Mouse (Mus musculus): ENCODE data around the gene Cryaa. TPM values are rescaled to one million over a fixed set of nuclear protein-coding genes. Genes with fewer than 3 reads are reported as not detected.
A peak's percentile ranks its signal among the peaks of the same experiment; 100 is the strongest.

Cryaa gene
- total RNA-seq (2017), result not detected in 3 replicates

DNA sequence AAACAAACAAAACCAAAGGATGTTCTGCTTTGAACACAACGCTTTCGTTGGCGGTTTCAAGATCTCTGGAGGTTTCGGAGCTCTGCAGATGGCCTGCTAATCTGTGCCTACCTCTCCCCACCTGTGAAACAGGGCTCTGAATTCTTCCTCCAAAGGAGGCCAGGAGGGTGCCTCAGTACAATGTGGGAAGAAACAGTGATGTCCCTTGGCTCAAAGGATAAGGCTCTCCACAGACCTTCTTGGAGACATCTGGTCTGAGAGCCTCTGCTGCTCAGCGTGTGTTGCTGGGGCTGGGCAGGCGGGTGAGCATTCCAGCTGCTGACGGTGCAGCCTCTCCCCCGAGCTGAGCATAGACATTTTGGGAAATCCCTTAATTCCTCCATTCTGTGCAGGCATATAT lies at the start of gene Cryaa:
Cryaa (plus strand) TSS at position 301 of the 400 bp plus-strand sequence.
- no peak for ATAC-seq (replicated peaks; ENCODE audit: insufficient number of reproducible peaks, low FRiP score, low TSS enrichment, poor library complexity, severe bottlenecking)

GRCm38 (mm10) chr17:31627961-31628360 lies 49.6 kb upstream of the Cryaa start:
- ATAC-seq (replicated peaks; ENCODE audit: insufficient number of reproducible peaks, low FRiP score, low TSS enrichment, poor library complexity, severe bottlenecking), result no peak

DNA sequence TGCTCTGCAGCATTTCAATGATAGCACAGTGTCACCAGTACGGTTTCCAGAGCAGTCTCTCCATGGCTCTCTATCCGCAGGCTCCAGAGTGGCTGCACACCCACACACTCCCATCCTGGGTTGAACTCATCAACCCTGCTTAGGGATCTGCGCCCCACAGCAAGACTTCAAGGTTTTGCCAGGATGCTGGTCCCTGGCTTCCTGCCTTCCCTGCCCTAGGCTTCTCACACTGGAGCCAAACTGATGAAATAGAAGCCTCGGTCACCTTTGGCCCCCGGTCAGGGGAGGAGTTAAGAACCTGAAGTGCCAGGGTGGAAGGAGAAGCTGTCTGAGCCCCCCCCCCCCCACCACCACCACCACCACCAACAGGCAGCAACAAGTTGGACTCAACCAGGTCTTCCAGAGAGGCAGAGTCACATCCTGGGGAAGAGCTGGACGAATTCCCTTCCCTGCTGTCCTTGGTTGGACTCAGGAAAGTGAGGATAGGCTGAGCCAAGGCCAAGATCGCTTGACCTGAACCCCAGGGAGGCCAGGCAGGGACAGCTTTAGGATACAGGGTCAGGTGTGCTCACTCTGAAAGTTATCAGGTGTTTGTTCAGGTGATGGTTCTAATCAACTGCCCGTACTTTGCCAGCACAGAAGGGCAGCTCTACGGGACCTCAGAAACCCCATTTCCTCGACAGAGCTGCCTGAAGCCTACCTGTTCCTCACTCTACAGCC lies 46.4 kb upstream of the Cryaa start:
- ATAC-seq (replicated peaks; ENCODE audit: insufficient number of reproducible peaks, low FRiP score, low TSS enrichment, poor library complexity, severe bottlenecking), result no peak

GRCm38 (mm10) chr17:31633007-31633406 lies 44.6 kb upstream of the Cryaa start:
- no peak for ATAC-seq (replicated peaks; ENCODE audit: insufficient number of reproducible peaks, low FRiP score, low TSS enrichment, poor library complexity, severe bottlenecking)

DNA sequence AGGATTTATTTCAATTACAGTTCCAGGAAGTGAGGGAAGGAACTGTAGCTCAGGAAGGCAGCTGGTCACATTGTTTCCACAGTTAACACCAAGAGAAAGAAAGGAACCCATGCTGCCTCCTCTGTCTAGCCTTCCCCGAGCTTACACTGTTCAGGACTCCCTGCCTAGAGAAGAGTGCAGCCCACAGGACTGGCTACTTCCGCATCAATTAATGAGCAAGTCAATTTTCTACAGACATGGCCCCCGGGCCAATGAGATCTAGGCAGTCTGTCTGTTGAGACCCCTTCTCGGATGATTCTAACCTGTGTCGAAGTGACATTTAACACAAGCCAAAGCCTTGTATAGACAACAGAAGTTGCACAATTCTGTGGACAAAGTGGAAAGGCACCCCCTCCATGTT lies 42.7 kb upstream of the Cryaa start:
- no peak for ATAC-seq (replicated peaks; ENCODE audit: insufficient number of reproducible peaks, low FRiP score, low TSS enrichment, poor library complexity, severe bottlenecking)

DNA sequence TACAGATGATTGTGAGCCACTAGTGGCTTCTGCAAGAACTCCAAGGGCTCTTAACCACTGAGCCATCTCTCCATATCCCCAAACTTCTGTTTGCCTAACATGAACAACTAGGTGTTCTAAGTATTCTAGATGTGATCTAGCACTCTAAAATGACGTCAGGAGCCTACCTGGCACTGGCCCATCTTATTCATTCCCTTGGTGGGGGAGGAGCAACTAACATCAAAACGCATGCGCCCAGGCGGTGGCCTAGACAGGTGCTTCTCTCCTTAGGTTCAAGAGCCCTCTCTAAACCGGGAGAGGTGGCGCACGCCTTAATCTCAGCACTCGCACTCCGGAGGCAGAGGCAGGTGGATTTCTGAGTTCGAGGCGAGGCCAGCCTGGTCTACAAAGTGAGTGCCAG lies 41.8 kb upstream of the Cryaa start:
- ATAC-seq (replicated peaks; ENCODE audit: insufficient number of reproducible peaks, low FRiP score, low TSS enrichment, poor library complexity, severe bottlenecking), result no peak

DNA sequence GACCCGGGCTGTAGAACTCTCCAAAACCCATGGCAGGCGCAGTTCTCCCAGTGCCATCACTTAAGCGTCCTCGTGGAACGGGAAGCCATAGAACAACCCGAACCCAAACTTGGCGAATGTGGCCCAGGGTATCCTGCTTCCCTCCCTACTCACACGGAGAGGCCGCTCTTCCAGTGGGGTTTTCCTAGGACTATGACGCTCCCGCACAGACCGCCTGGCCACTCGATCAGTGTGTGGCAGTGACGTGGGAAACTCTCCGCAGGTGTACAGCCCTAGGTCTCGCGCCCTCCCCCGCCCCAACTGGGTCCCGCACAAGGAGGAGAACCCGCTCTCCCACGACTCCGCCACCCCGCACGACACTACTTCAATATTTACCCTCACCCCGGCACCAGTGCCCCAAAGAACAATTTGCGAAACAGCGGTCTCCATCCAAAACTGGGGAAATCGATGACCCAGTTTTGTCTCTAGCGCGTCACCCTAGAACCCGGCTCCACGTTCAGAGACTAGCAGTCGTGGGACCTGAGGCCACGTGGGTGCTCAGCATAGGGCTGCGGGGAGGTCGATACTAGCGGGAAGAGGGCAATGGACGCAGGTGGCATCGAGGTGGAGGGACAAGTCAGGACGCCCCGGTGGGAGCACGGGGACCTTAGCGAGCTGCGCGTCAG lies 41.2 kb upstream of the Cryaa start:
- no peak; the same call in 1 of the 2 replicates for ATAC-seq (replicated peaks; ENCODE audit: insufficient number of reproducible peaks, low FRiP score, low TSS enrichment, poor library complexity, severe bottlenecking)

GRCm38 (mm10) chr17:31636942-31637811 lies 40.4 kb upstream of the Cryaa start, which contains the start of gene Cbs:
Cbs (minus strand) TSS chr17:31637238.
- peak; percentile 44 for ATAC-seq (replicated peaks; ENCODE audit: insufficient number of reproducible peaks, low FRiP score, low TSS enrichment, poor library complexity, severe bottlenecking)

- no peak for ATAC-seq (replicated peaks; ENCODE audit: insufficient number of reproducible peaks, low FRiP score, low TSS enrichment, poor library complexity, severe bottlenecking)
These were observed 39.6 kb upstream of the Cryaa start for GRCm38 (mm10) chr17:31637866-31638570.

DNA sequence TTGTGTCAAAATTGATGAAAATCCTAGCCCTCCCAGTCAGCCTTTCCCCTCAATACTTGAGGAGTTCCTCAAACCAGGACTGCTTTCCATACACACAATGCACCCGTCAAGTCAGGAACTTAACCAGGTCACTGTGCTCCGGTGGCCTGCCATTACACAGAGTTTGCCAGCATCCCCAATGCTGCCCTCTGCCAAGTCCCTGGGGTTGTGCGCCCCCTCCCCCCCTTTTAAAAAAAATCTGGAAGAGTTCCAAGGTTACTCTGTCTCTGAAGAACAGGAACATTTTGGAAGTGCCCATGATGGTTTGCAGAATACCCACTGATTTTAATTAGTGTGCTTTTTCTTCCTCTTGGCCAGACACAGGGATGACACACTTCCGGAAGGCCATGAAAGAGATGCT lies 38.0 kb upstream of the Cryaa start:
- ATAC-seq (replicated peaks; ENCODE audit: insufficient number of reproducible peaks, low FRiP score, low TSS enrichment, poor library complexity, severe bottlenecking), result no peak

DNA sequence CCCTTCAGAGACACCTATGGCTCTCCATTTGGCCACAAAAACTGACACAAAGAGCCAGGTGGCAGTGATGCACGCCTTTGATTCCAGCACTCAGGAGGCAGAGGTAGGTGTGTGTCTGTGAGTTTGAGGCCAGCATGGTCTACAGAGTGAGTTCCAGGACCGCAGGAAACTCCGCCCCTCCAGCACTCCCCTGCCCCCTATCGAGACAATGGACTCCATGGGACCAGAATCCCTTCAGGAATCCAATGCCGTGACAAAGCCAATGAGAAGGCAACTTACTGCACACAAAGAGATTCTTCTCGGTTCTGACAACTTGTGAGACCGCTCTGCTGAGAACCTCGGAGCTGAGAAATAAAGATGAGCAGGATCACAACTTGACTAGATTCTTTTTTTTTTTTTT lies 35.3 kb upstream of the Cryaa start:
- no peak for ATAC-seq (replicated peaks; ENCODE audit: insufficient number of reproducible peaks, low FRiP score, low TSS enrichment, poor library complexity, severe bottlenecking)

DNA sequence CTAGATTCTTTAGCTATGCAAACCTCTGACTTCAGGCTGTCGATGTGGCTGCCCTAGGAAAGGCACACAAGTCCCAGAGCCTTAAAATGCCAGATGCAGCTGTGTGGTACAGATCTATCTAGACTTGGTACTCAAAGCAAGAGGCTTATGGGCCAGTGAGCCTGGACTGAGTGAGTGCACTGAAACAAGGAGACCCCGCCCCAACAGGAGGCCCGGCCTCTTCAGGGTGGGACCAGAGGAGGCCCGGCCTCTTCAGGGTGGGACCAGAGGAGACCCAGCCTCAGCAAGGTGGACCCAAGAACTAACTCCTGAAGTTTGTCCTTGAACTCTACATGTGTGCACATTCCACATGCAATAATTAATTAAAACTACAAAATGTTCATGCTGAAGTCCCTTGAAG lies 34.7 kb upstream of the Cryaa start:
- no peak for ATAC-seq (replicated peaks; ENCODE audit: insufficient number of reproducible peaks, low FRiP score, low TSS enrichment, poor library complexity, severe bottlenecking)

GRCm38 (mm10) chr17:31646199-31647002 lies 31.2 kb upstream of the Cryaa start:
- no peak; the same call in 1 of the 2 replicates for ATAC-seq (replicated peaks; ENCODE audit: insufficient number of reproducible peaks, low FRiP score, low TSS enrichment, poor library complexity, severe bottlenecking)

DNA sequence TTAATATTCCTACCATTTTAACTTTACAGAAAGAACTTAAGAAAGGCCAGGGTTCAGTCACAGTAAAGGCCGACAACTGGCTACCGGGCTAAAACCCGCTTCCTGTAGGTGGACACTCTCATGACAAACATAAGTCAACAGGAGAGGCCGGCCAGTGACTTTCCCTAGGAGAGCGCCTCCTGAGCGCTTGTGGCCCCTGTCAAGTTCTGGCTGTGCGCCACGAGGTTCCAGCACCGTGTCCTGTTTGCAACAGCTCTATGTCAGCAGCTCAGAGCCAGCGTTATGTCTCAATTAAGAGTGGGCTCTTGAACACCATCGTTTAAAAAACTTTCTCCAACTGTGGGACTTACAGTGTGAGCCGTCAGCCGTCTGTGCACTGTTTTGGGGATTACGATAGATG lies 25.5 kb upstream of the Cryaa start:
- ATAC-seq (replicated peaks; ENCODE audit: insufficient number of reproducible peaks, low FRiP score, low TSS enrichment, poor library complexity, severe bottlenecking), result no peak

DNA sequence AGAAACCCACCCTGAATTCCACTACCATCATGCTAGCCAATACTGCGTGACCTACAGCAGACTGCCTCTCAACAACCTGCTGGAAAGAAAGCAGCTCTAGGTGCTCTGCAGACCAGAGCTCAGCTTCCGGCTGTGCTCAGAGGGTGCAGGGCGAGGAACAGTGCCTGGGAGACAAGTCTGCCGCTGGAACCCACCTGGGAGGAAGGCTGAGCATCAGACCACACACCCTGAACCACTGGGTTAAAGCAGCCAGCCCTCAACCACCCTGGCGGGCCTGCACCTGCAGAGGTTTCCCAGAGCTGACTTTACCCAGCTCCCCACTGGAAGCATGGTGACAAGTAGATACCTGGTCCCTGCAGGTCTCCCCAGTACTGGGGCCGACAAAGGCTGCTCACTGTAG lies 24.3 kb upstream of the Cryaa start:
- no peak for ATAC-seq (replicated peaks; ENCODE audit: insufficient number of reproducible peaks, low FRiP score, low TSS enrichment, poor library complexity, severe bottlenecking)

GRCm38 (mm10) chr17:31655366-31655765 lies 22.2 kb upstream of the Cryaa start:
- ATAC-seq (replicated peaks; ENCODE audit: insufficient number of reproducible peaks, low FRiP score, low TSS enrichment, poor library complexity, severe bottlenecking), result no peak

GRCm38 (mm10) chr17:31656682-31657081 lies 20.9 kb upstream of the Cryaa start:
- ATAC-seq (replicated peaks; ENCODE audit: insufficient number of reproducible peaks, low FRiP score, low TSS enrichment, poor library complexity, severe bottlenecking), result no peak

All from monocyte, adult 5-6 weeks (primary cell).